ENCODE assay signal across 8 mouse cellular contexts in genomic region chr4:41498921-41499391, GRCm38 (mm10). TPM values are rescaled to one million over a fixed set of nuclear protein-coding genes. Genes with fewer than 3 reads are reported as not detected.
DNase-seq lines count a peak whose midpoint lies in the region; ATAC-seq lines count a peak whose summit lies in the region.

No protein-coding gene starts in this region.

- peak overlapping the region; percentile 54 for H3K4me2 ChIP-seq in lung, embryonic 16.5 days (ENCODE audit: low read depth, low read length)
- peak overlapping the region; percentile 61 for H3K4me2 ChIP-seq in forebrain, embryonic 13.5 days

- peaks cover 21% of the 10 kb centered on the region for H3K4me1 ChIP-seq in lung, embryonic 16.5 days (replicated peaks; ENCODE audit: control insufficient read depth, insufficient read depth, low read length)
- H3K4me1 ChIP-seq in forebrain, embryonic 13.5 days: peaks cover 42% of the 10 kb centered on the region

- no peak for ATAC-seq in lung, embryonic 16.5 days (ENCODE audit: low read depth)
- ATAC-seq in forebrain, embryonic 13.5 days: no peak

- no peaks in the 10 kb centered on the region for H3K9me3 ChIP-seq in lung, embryonic 16.5 days (ENCODE audit: control insufficient read depth, low read length)
- no peaks in the 10 kb centered on the region for H3K9me3 ChIP-seq in forebrain, embryonic 13.5 days (replicated peaks)

- WGBS in lung, embryonic 16.5 days: 9% methylated on average over 43 of the region's 43 CpGs
- 6% methylated on average over 43 of the region's 43 CpGs for WGBS in forebrain, embryonic 13.5 days

- no peak for DNase-seq in lung, postnatal 25 days (ENCODE audit: low spot score)
- DNase-seq in kidney, postnatal 14 days: peak; percentile 79
- peak; percentile 53 for DNase-seq in retina, postnatal 1 day
- no peak for DNase-seq in right cerebral cortex, postnatal 14 days
- DNase-seq in layer of hippocampus, adult 18-20 months (ENCODE audit: low spot score in 2 of 2): no peak
- no peak for DNase-seq in right cerebral cortex, adult 2 months (ENCODE audit: low spot score in 2 of 2)

- H3K27me3 ChIP-seq in lung, embryonic 16.5 days (ENCODE audit: control insufficient read depth, insufficient read depth, low read depth, low read length): peaks cover 50% of the 10 kb centered on the region
- H3K27me3 ChIP-seq in forebrain, embryonic 13.5 days: peaks cover 62% of the 10 kb centered on the region

- no peak overlapping the region for H3K9ac ChIP-seq in lung, embryonic 16.5 days (ENCODE audit: low read length)
- H3K9ac ChIP-seq in forebrain, embryonic 13.5 days: peak overlapping the region; percentile 1

- no peaks in the 10 kb centered on the region for H3K36me3 ChIP-seq in lung, embryonic 16.5 days (ENCODE audit: control insufficient read depth, insufficient read depth, low read length)
- no peaks in the 10 kb centered on the region for H3K36me3 ChIP-seq in forebrain, embryonic 13.5 days (ENCODE audit: poor library complexity, severe bottlenecking)

- H3K27ac ChIP-seq in lung, embryonic 16.5 days (ENCODE audit: low read length): no peak overlapping the region
- no peak overlapping the region for H3K27ac ChIP-seq in forebrain, embryonic 13.5 days

- H3K4me3 ChIP-seq in lung, embryonic 16.5 days (ENCODE audit: low read length): peak overlapping the region; percentile 35
- H3K4me3 ChIP-seq in forebrain, embryonic 13.5 days: peak overlapping the region; percentile 33

RNA-seq across cellular contexts. Expression of gene AI464131, which starts 3.9 kb away (rescaled TPM):
- 6.0 and 6.4 TPM in 2 replicates for polyA plus RNA-seq in lung, embryonic 16.5 days (2015; fragmentation: Nextera tagmentation; extraction: Ambion mirVana)
- 3.0 and 3.1 TPM in 2 replicates for polyA plus RNA-seq in forebrain, embryonic 13.5 days (2015; fragmentation: Nextera tagmentation; extraction: Ambion mirVana)
- 10 to 100 TPM; 29.0 to 29.3 TPM for total RNA-seq in layer of hippocampus, adult 18-20 months (2021)

RNA-seq across cellular contexts. Expression of gene 1110017D15Rik, which starts 18.2 kb away (rescaled TPM):
- 15.7 and 18.6 TPM in 2 replicates for polyA plus RNA-seq in lung, embryonic 16.5 days (2015; fragmentation: Nextera tagmentation; extraction: Ambion mirVana)
- 9.1 and 14.3 TPM in 2 replicates for polyA plus RNA-seq in forebrain, embryonic 13.5 days (2015; fragmentation: Nextera tagmentation; extraction: Ambion mirVana)
- total RNA-seq in layer of hippocampus, adult 18-20 months (2021): 1 to 10 TPM; 4.5 to 7.0 TPM

RNA-seq across cellular contexts. Expression of gene Nudt2, which starts 34.0 kb away (rescaled TPM):
- polyA plus RNA-seq in lung, embryonic 16.5 days (2015; fragmentation: Nextera tagmentation; extraction: Ambion mirVana): 46.9 and 47.6 TPM in 2 replicates
- 62.2 and 72.8 TPM in 2 replicates for polyA plus RNA-seq in forebrain, embryonic 13.5 days (2015; fragmentation: Nextera tagmentation; extraction: Ambion mirVana)
- 10 to 100 TPM; 29.5 to 32.0 TPM for total RNA-seq in layer of hippocampus, adult 18-20 months (2021)

RNA-seq across cellular contexts. Expression of gene Kif24, which starts 34.3 kb away (rescaled TPM):
- polyA plus RNA-seq in lung, embryonic 16.5 days (2015; fragmentation: Nextera tagmentation; extraction: Ambion mirVana): 8.3 and 8.4 TPM in 2 replicates
- polyA plus RNA-seq in forebrain, embryonic 13.5 days (2015; fragmentation: Nextera tagmentation; extraction: Ambion mirVana): 8.9 and 9.7 TPM in 2 replicates
- 1 to 10 TPM in 1 of 2 experiments, under 1 TPM in 1; 0.52 to 1.0 TPM for total RNA-seq in layer of hippocampus, adult 18-20 months (2021)

Comparison
In these comparisons a context has a peak if more than half of its experiments do, and no peak if none do; other contexts are left out.
1. DNase-seq: peak in kidney, postnatal 14 days (single experiment) and retina, postnatal 1 day (single experiment); none in lung, postnatal 25 days (single experiment), right cerebral cortex, postnatal 14 days (single experiment), layer of hippocampus, adult 18-20 months (0 of 2) and right cerebral cortex, adult 2 months (0 of 2).